Mouse (Mus musculus): ENCODE results near the gene Nme4. TPM values are rescaled to one million over a fixed set of nuclear protein-coding genes. Genes with fewer than 3 reads are reported as not detected.

Nme4 gene
- polyA plus RNA-seq, 1 experiment from 2014 or later: 50.8 TPM

GRCm38 (mm10) chr17:26052706-26053105 lies 42.7 kb downstream of the Nme4 start:
- no peak overlapping the region for H3K9ac ChIP-seq
- WGBS: 94% methylated on average over 4 of the region's 4 CpGs
- H3K27me3 ChIP-seq (replicated peaks): no peaks in the 10 kb centered on the region
- H3K4me1 ChIP-seq: no peaks in the 10 kb centered on the region
- no peaks in the 10 kb centered on the region for H3K9me3 ChIP-seq
- no peak overlapping the region for H3K4me3 ChIP-seq
- H3K36me3 ChIP-seq: peaks cover 45% of the 10 kb centered on the region
- H3K4me2 ChIP-seq (replicated peaks): no peak overlapping the region
- no peak overlapping the region for H3K27ac ChIP-seq
- no peak for ATAC-seq (ENCODE audit: low FRiP score, low read depth)

- peaks cover under 1% of the 10 kb centered on the region for H3K4me1 ChIP-seq
- H3K4me2 ChIP-seq (replicated peaks): no peak overlapping the region
- no peaks in the 10 kb centered on the region for H3K9me3 ChIP-seq
- no peaks in the 10 kb centered on the region for H3K27me3 ChIP-seq (replicated peaks)
- H3K9ac ChIP-seq: no peak overlapping the region
- no peak overlapping the region for H3K4me3 ChIP-seq
- H3K27ac ChIP-seq: no peak overlapping the region
- ATAC-seq (ENCODE audit: low FRiP score, low read depth): no peak
- peaks cover 39% of the 10 kb centered on the region for H3K36me3 ChIP-seq
- WGBS: 91% methylated on average over 4 of the region's 4 CpGs
Observed at GRCm38 (mm10) chr17:26052074-26052473, 43.3 kb downstream of the Nme4 start.

GRCm38 (mm10) chr17:26048118-26048517 lies 47.3 kb downstream of the Nme4 start:
- no peak for ATAC-seq (ENCODE audit: low FRiP score, low read depth)
- WGBS: 93% methylated on average over 8 of the region's 8 CpGs

GRCm38 (mm10) chr17:26046253-26046997 lies 49.0 kb downstream of the Nme4 start:
- 62% methylated on average over 10 of the region's 10 CpGs for WGBS
- Histone ChIP-seq H3K36me3 (0 out of 2 replicates have a peak, but pooled peaks cover 5% of the 10 kb centered on the region), H3K27me3 (replicated peaks) (no peaks in the 10 kb centered on the region), H3K9me3 (no peaks in the 10 kb centered on the region), H3K4me3 (no peak overlapping the region), H3K9ac (no peak overlapping the region), H3K27ac (no peak overlapping the region), H3K4me1 (peaks cover 29% of the 10 kb centered on the region), H3K4me2 (replicated peaks) (no peak overlapping the region)
- no peak for ATAC-seq (ENCODE audit: low FRiP score, low read depth)

More at GRCm38 (mm10) chr17:26048118-26048517, 47.3 kb downstream of the Nme4 start:
- no peak overlapping the region for H3K4me3 ChIP-seq
- H3K4me1 ChIP-seq: peaks cover 24% of the 10 kb centered on the region
- no peaks in the 10 kb centered on the region for H3K9me3 ChIP-seq
- H3K9ac ChIP-seq: no peak overlapping the region
- no peak overlapping the region for H3K4me2 ChIP-seq (replicated peaks)
- H3K27ac ChIP-seq: no peak overlapping the region
- H3K36me3 ChIP-seq: 0 out of 2 replicates have a peak, but pooled peaks cover 9% of the 10 kb centered on the region
- no peaks in the 10 kb centered on the region for H3K27me3 ChIP-seq (replicated peaks)

GRCm38 (mm10) chr17:26045285-26045684 lies 50.1 kb downstream of the Nme4 start:
- no peaks in the 10 kb centered on the region for H3K27me3 ChIP-seq (replicated peaks)
- no peak overlapping the region for H3K4me2 ChIP-seq (replicated peaks)
- WGBS: 21% methylated on average over 4 of the region's 4 CpGs
- H3K4me3 ChIP-seq: no peak overlapping the region
- H3K27ac ChIP-seq: 0 out of 2 replicates have a peak overlapping the region, but pooled peaks have one; percentile 15
- no peak overlapping the region for H3K9ac ChIP-seq
- no peaks in the 10 kb centered on the region for H3K36me3 ChIP-seq
- no peaks in the 10 kb centered on the region for H3K9me3 ChIP-seq
- H3K4me1 ChIP-seq: peaks cover 29% of the 10 kb centered on the region
- ATAC-seq (ENCODE audit: low FRiP score, low read depth): 0 out of 2 replicates have a peak, but pooled peaks have one; percentile 44

GRCm38 (mm10) chr17:26043249-26043636 lies 52.2 kb downstream of the Nme4 start:
- no peaks in the 10 kb centered on the region for H3K9me3 ChIP-seq
- H3K4me1 ChIP-seq: peaks cover 29% of the 10 kb centered on the region
- H3K4me2 ChIP-seq (replicated peaks): no peak overlapping the region
- no peak for ATAC-seq (ENCODE audit: low FRiP score, low read depth)
- 70% methylated on average over 5 of the region's 5 CpGs for WGBS
- H3K36me3 ChIP-seq: no peaks in the 10 kb centered on the region
- no peaks in the 10 kb centered on the region for H3K27me3 ChIP-seq (replicated peaks)
- H3K4me3 ChIP-seq: no peak overlapping the region
- H3K9ac ChIP-seq: 0 out of 2 replicates have a peak overlapping the region, but pooled peaks have one; percentile 13
- H3K27ac ChIP-seq: no peak overlapping the region

- Histone ChIP-seq H3K9ac (0 out of 2 replicates have a peak overlapping the region, but pooled peaks have one; percentile 13), H3K4me2 (replicated peaks) (no peak overlapping the region), H3K4me1 (peaks cover 29% of the 10 kb centered on the region), H3K9me3 (no peaks in the 10 kb centered on the region), H3K36me3 (no peaks in the 10 kb centered on the region), H3K27ac (0 out of 2 replicates have a peak overlapping the region, but pooled peaks have one; percentile 10), H3K27me3 (replicated peaks) (no peaks in the 10 kb centered on the region), H3K4me3 (no peak overlapping the region)
- ATAC-seq (ENCODE audit: low FRiP score, low read depth): no peak
- WGBS: 77% methylated on average over 13 of the region's 13 CpGs
Observed at GRCm38 (mm10) chr17:26042599-26043248, 52.7 kb downstream of the Nme4 start.

Other genes with a start within 250 kb of the Nme4 start
- 23.6 and 24.9 TPM in 2 replicates for gene Wdr90, start 234.1 kb downstream of the Nme4 start, polyA plus RNA-seq (2016; fragmentation: Nextera tagmentation; extraction: Ambion mirVana)
- 6.8 and 7.2 TPM in 2 replicates for gene Mcrip2, start 226.8 kb downstream of the Nme4 start, polyA plus RNA-seq (2016; fragmentation: Nextera tagmentation; extraction: Ambion mirVana)
- gene Mettl26, start 220.5 kb downstream of the Nme4 start, polyA plus RNA-seq (2016; fragmentation: Nextera tagmentation; extraction: Ambion mirVana): 52.0 and 56.9 TPM in 2 replicates
- 0.63 and 0.86 TPM in 2 replicates for gene Wfikkn1, start 214.7 kb downstream of the Nme4 start, polyA plus RNA-seq (2016; fragmentation: Nextera tagmentation; extraction: Ambion mirVana)
- 47.7 and 49.3 TPM in 2 replicates for gene Rab40c, start 175.9 kb downstream of the Nme4 start, polyA plus RNA-seq (2016; fragmentation: Nextera tagmentation; extraction: Ambion mirVana)
- 54.7 and 57.3 TPM in 2 replicates for gene Pigq, start 150.7 kb downstream of the Nme4 start, polyA plus RNA-seq (2016; fragmentation: Nextera tagmentation; extraction: Ambion mirVana)
- 0.11 and 0.14 TPM in 2 replicates for gene Nhlrc4, start 150.6 kb downstream of the Nme4 start, polyA plus RNA-seq (2016; fragmentation: Nextera tagmentation; extraction: Ambion mirVana)
- 0.08 TPM in 2 replicates for gene A930017K11Rik, start 143.0 kb downstream of the Nme4 start, polyA plus RNA-seq (2016; fragmentation: Nextera tagmentation; extraction: Ambion mirVana)
- 28.2 and 31.5 TPM in 2 replicates for gene Capn15, start 109.8 kb downstream of the Nme4 start, polyA plus RNA-seq (2016; fragmentation: Nextera tagmentation; extraction: Ambion mirVana)
- gene Rab11fip3, start 26.0 kb downstream of the Nme4 start, polyA plus RNA-seq (2016; fragmentation: Nextera tagmentation; extraction: Ambion mirVana): 33.8 and 36.7 TPM in 2 replicates
- gene Decr2, start 5.3 kb downstream of the Nme4 start, polyA plus RNA-seq (2016; fragmentation: Nextera tagmentation; extraction: Ambion mirVana): 28.6 and 30.1 TPM in 2 replicates
- 2.3 and 2.4 TPM in 2 replicates for gene Tmem8, start 17.7 kb upstream of the Nme4 start, polyA plus RNA-seq (2016; fragmentation: Nextera tagmentation; extraction: Ambion mirVana)
- 190 and 200 TPM in 2 replicates for gene Mrpl28, start 27.9 kb upstream of the Nme4 start, polyA plus RNA-seq (2016; fragmentation: Nextera tagmentation; extraction: Ambion mirVana)
- 22.6 and 23.4 TPM in 2 replicates for gene Axin1, start 43.1 kb upstream of the Nme4 start, polyA plus RNA-seq (2016; fragmentation: Nextera tagmentation; extraction: Ambion mirVana)
- gene Pdia2, start 103.5 kb upstream of the Nme4 start, polyA plus RNA-seq (2016; fragmentation: Nextera tagmentation; extraction: Ambion mirVana): 0.15 and 0.60 TPM in 2 replicates
- 6.0 and 6.3 TPM in 2 replicates for gene Rgs11, start 107.3 kb upstream of the Nme4 start, polyA plus RNA-seq (2016; fragmentation: Nextera tagmentation; extraction: Ambion mirVana)
- 37.6 and 45.2 TPM in 2 replicates for gene Arhgdig, start 112.2 kb upstream of the Nme4 start, polyA plus RNA-seq (2016; fragmentation: Nextera tagmentation; extraction: Ambion mirVana)
- gene Fam234a, start 148.6 kb upstream of the Nme4 start, polyA plus RNA-seq (2016; fragmentation: Nextera tagmentation; extraction: Ambion mirVana): 28.6 and 29.9 TPM in 2 replicates
- 141 and 146 TPM in 2 replicates for gene Luc7l, start 157.3 kb upstream of the Nme4 start, polyA plus RNA-seq (2016; fragmentation: Nextera tagmentation; extraction: Ambion mirVana)

Measured in neural tube, embryonic 12.5 days (tissue).